12 mouse cellular contexts compared by ENCODE assay signal in genomic region chr14:57230264-57231015, GRCm38 (mm10).
"Had no signal": no experiment of that assay in that cellular context is flagged by ENCODE, and none has a peak within 500 bp of the region (broad histone marks: within the 10 kb centered on the region; RNA-seq: fewer than 3 reads in every experiment).

No protein-coding gene starts in this region.

- H3K9me3 ChIP-seq: limb, embryonic 13.5 days; midbrain, embryonic 12.5 days; neural tube, embryonic 13.5 days had no signal

- H3K27ac ChIP-seq: limb, embryonic 13.5 days; liver, embryonic 14.5 days; midbrain, embryonic 12.5 days; neural tube, embryonic 13.5 days had no signal

- H3K4me1 ChIP-seq: neural tube, embryonic 13.5 days had no signal

- DNase-seq: kidney, adult 18-20 months; kidney, postnatal 10 days; kidney, postnatal 4 days; layer of hippocampus, postnatal 36 days; lung, adult 18-20 months; retina, postnatal 1 day; right cerebral cortex, postnatal 14 days had no signal

- ATAC-seq: midbrain, embryonic 16.5 days had no signal

- H3K9ac ChIP-seq: limb, embryonic 13.5 days; liver, embryonic 14.5 days; midbrain, embryonic 12.5 days; neural tube, embryonic 13.5 days had no signal

- H3K27me3 ChIP-seq: limb, embryonic 13.5 days; midbrain, embryonic 12.5 days; neural tube, embryonic 13.5 days had no signal

- H3K4me3 ChIP-seq: limb, embryonic 13.5 days; midbrain, embryonic 12.5 days; neural tube, embryonic 13.5 days had no signal

- H3K36me3 ChIP-seq: limb, embryonic 13.5 days; midbrain, embryonic 12.5 days; neural tube, embryonic 13.5 days had no signal

- H3K4me2 ChIP-seq: limb, embryonic 13.5 days; midbrain, embryonic 12.5 days; neural tube, embryonic 13.5 days had no signal
